Mouse (Mus musculus) small intestine, adult 2 months (tissue): ENCODE measurements at regions not wholly inside any gene's neighbourhood (a gene's known extent, or its start where the extent isn't known, plus 50 kb on each side); places are given as distances from the start of the nearest gene placed in this dataset.

ENCODE experiments used
- CTCF ChIP-seq: fragments of 200-500 bp; IDR thresholded peaks from 2 replicates; pipeline ENCODE4 v1.5.1; 2012; ENCODE audit warnings: low read depth, mild to moderate bottlenecking, control low read depth, inconsistent platforms, low read length, moderate library complexity, mixed read lengths; ENCODE audit not compliant: insufficient replicate concordance, insufficient read length; ENCODE audit errors: extremely low read depth
- POLR2A ChIP-seq: fragments of 200-500 bp; IDR thresholded peaks from 2 replicates; pipeline ENCODE4 v1.6.1; 2012; ENCODE audit warnings: low read depth, mild to moderate bottlenecking, control low read depth, inconsistent platforms, low read length, moderate library complexity

GRCm38 (mm10) chr14:14596057-14596809 lies 105.8 kb upstream of the Slc4a7 start:
- TF ChIP-seq POLR2A (no peak), CTCF (no peak)
